Mouse (Mus musculus) testis, adult 2 months (tissue): Measurements from ENCODE around the gene Nsdhl. TPM values are rescaled to one million over a fixed set of nuclear protein-coding genes. Genes with fewer than 3 reads are reported as not detected.

Experiments used
- H3K27ac ChIP-seq: fragments of 200-500 bp; 2 replicates; pipeline ENCODE4 v1.5.1; 2012; ENCODE audit warnings: low read depth, low read length; ENCODE audit not compliant: control insufficient read depth, insufficient read depth
- H3K27me3 ChIP-seq: fragments of 200-500 bp; 2 replicates; pipeline ENCODE4 v1.6.1; 2012; ENCODE audit warnings: mild to moderate bottlenecking, low read length, moderate library complexity; ENCODE audit not compliant: control insufficient read depth, insufficient read depth
- H3K36me3 ChIP-seq: fragments of 200-500 bp; 2 replicates; pipeline ENCODE4 v1.6.1; 2012; ENCODE audit warnings: mild to moderate bottlenecking, low read length; ENCODE audit not compliant: control insufficient read depth, insufficient read depth
- H3K4me1 ChIP-seq: fragments of 200-500 bp; 2 replicates; pipeline ENCODE4 v1.6.1; 2012; ENCODE audit warnings: low read length; ENCODE audit not compliant: control insufficient read depth, insufficient read depth
- H3K4me3 ChIP-seq: fragments of 200-500 bp; 2 replicates; pipeline ENCODE4 v1.5.1; 2012; ENCODE audit warnings: low read depth, mild to moderate bottlenecking, low read length, moderate library complexity, mixed read lengths; ENCODE audit not compliant: control insufficient read depth
- CTCF ChIP-seq: fragments of 200-500 bp; IDR thresholded peaks from 2 replicates; pipeline ENCODE4 v1.5.1; 2012; ENCODE audit warnings: low read depth, mild to moderate bottlenecking, inconsistent platforms, low read length, moderate library complexity; ENCODE audit not compliant: control insufficient read depth, insufficient read depth, insufficient replicate concordance
- POLR2A ChIP-seq: fragments of 200-500 bp; IDR thresholded peaks from 2 replicates; pipeline ENCODE4 v1.6.1; 2012; ENCODE audit warnings: low read depth, mild to moderate bottlenecking, inconsistent platforms, low read length, moderate library complexity; ENCODE audit not compliant: control insufficient read depth
- polyA plus RNA-seq: library from polyadenylated mRNA; depleted of rRNA; stranded (reverse); fragments of >200 nt; gene quantifications from 2 replicates; pipeline ENCODE4 v1.2.3, GENCODE M21; 2012

Gene Nsdhl
- polyA plus RNA-seq, 1 experiment, result 6.5 TPM

GRCm38 (mm10) chrX:72985607-72986006, 67.2 kb downstream of the Nsdhl start:
- Histone ChIP-seq H3K27me3 (no peaks in the 10 kb centered on the region), H3K27ac (no peak overlapping the region), H3K36me3 (no peaks in the 10 kb centered on the region), H3K4me1 (peaks cover 3% of the 10 kb centered on the region), H3K4me3 (no peak overlapping the region)
- TF ChIP-seq POLR2A (no peak), CTCF (no peak)

GRCm38 (mm10) chrX:72986841-72987519, 68.6 kb downstream of the Nsdhl start, which contains the start of gene Zfp185:
TSS of gene Zfp185 (plus strand) at chrX:72987339.
- Histone ChIP-seq H3K27ac (no peak within 1 kb of the TSS), H3K4me1 (peaks cover 3% of the 10 kb centered on the region), H3K4me3 (peak within 1 kb of the TSS; percentile 73), H3K36me3 (no peaks in the 10 kb centered on the region), H3K27me3 (no peaks in the 10 kb centered on the region)
- TF ChIP-seq CTCF (no peak), POLR2A (no peak)

GRCm38 (mm10) chrX:72987520-72987905, 69.2 kb downstream of the Nsdhl start:
- peaks cover 3% of the 10 kb centered on the region for H3K4me1 ChIP-seq
- no peaks in the 10 kb centered on the region for H3K36me3 ChIP-seq
- no peaks in the 10 kb centered on the region for H3K27me3 ChIP-seq
- TF ChIP-seq POLR2A, result no peak
- no peak for TF ChIP-seq CTCF
- peak overlapping the region; percentile 73 for H3K4me3 ChIP-seq
- no peak overlapping the region for H3K27ac ChIP-seq

- H3K36me3 ChIP-seq, result no peaks in the 10 kb centered on the region
- TF ChIP-seq POLR2A (no peak), CTCF (no peak)
- no peak overlapping the region for H3K4me3 ChIP-seq
- H3K27ac ChIP-seq, result no peak overlapping the region
- no peaks in the 10 kb centered on the region for H3K27me3 ChIP-seq
- peaks cover 3% of the 10 kb centered on the region for H3K4me1 ChIP-seq
These were observed 70.1 kb downstream of the Nsdhl start for GRCm38 (mm10) chrX:72988431-72988830.

GRCm38 (mm10) chrX:72990581-72990980, 72.2 kb downstream of the Nsdhl start:
- Histone ChIP-seq H3K27me3 (no peaks in the 10 kb centered on the region), H3K27ac (no peak overlapping the region), H3K36me3 (no peaks in the 10 kb centered on the region), H3K4me3 (no peak overlapping the region), H3K4me1 (peaks cover 3% of the 10 kb centered on the region)
- TF ChIP-seq POLR2A, result no peak
- TF ChIP-seq CTCF, result no peak

- peaks cover under 1% of the 10 kb centered on the region for H3K4me1 ChIP-seq
- H3K27ac ChIP-seq, result no peak overlapping the region
- 0 out of 2 replicates have a peak, but pooled peaks have one; percentile 6 for TF ChIP-seq CTCF
- TF ChIP-seq POLR2A, result no peak
- no peaks in the 10 kb centered on the region for H3K36me3 ChIP-seq
- no peaks in the 10 kb centered on the region for H3K27me3 ChIP-seq
- H3K4me3 ChIP-seq, result no peak overlapping the region
These were observed 74.0 kb downstream of the Nsdhl start for GRCm38 (mm10) chrX:72992291-72992919.

GRCm38 (mm10) chrX:72995542-72995941, 77.2 kb downstream of the Nsdhl start:
- Histone ChIP-seq H3K27me3 (no peaks in the 10 kb centered on the region), H3K36me3 (no peaks in the 10 kb centered on the region), H3K4me1 (no peaks in the 10 kb centered on the region), H3K27ac (no peak overlapping the region), H3K4me3 (no peak overlapping the region)
- no peak for TF ChIP-seq POLR2A
- no peak for TF ChIP-seq CTCF
